In the genomic region with DNA sequence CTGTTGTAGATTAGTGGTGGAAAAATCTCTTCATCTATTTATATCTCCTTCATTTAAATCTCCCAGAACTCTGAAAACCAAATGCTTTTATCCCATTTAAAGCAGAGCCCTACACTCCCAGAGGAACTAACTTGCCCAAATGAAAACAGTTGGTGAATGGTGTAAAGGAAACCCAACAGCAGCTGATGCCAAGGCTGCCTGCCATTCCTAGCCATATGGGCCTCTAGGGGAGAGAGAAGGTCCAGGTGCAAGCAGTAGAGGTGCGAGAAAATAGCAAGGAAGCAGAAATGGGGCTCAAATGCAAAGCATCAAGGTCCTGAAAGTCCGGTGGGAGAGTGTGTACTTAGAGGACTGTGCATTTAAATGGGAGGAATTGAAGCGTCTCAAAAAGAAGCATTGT, we compare ENCODE assay signal across 17 mouse cellular contexts. TPM values are rescaled to one million over a fixed set of nuclear protein-coding genes. Genes with fewer than 3 reads are reported as not detected.
DNase-seq lines count a peak whose midpoint lies in the region; ATAC-seq and TF ChIP-seq lines count a peak whose summit lies in the region.
"Had no signal": no experiment of that assay in that cellular context is flagged by ENCODE, and none has a peak within 500 bp of the region (broad histone marks: within the 10 kb centered on the region; RNA-seq: fewer than 3 reads in every experiment).

No protein-coding gene starts in this region.

- H3K4me1 ChIP-seq in hindbrain, embryonic 15.5 days (replicated peaks): no peaks in the 10 kb centered on the region
- no peaks in the 10 kb centered on the region for H3K4me1 ChIP-seq in hindbrain, embryonic 13.5 days (replicated peaks)
- H3K4me1 ChIP-seq in lung, adult 2 months (ENCODE audit: control insufficient read depth, insufficient read depth, low read length): no peaks in the 10 kb centered on the region
- H3K4me1 ChIP-seq: embryonic facial prominence, embryonic 15.5 days; heart, embryonic 10.5 days; megakaryocyte, embryonic 14.5 days had no signal

- H3K4me2 ChIP-seq in hindbrain, embryonic 15.5 days: no peak overlapping the region
- no peak overlapping the region for H3K4me2 ChIP-seq in hindbrain, embryonic 13.5 days
- H3K4me2 ChIP-seq: embryonic facial prominence, embryonic 15.5 days had no signal

- no peak for TF ChIP-seq CTCF in lung, adult 2 months (IDR thresholded peaks at IDR 0.05; ENCODE audit: insufficient read depth, low read length)

- no peak overlapping the region for H3K9ac ChIP-seq in hindbrain, embryonic 15.5 days
- H3K9ac ChIP-seq in hindbrain, embryonic 13.5 days: no peak overlapping the region
- H3K9ac ChIP-seq: embryonic facial prominence, embryonic 15.5 days had no signal

- 47% methylated on average over 3 of the region's 3 CpGs for WGBS in hindbrain, embryonic 15.5 days
- WGBS in hindbrain, embryonic 13.5 days: 44% methylated on average over 3 of the region's 3 CpGs
- WGBS in lung, adult 2 months: 60% methylated on average over 3 of the region's 3 CpGs

- H3K4me3 ChIP-seq in hindbrain, embryonic 15.5 days: no peak overlapping the region
- H3K4me3 ChIP-seq in hindbrain, embryonic 13.5 days: no peak overlapping the region
- H3K4me3 ChIP-seq in lung, adult 2 months (replicated peaks; ENCODE audit: extremely low read depth, low read depth, low read length): no peak overlapping the region
- H3K4me3 ChIP-seq: embryonic facial prominence, embryonic 15.5 days; heart, embryonic 10.5 days; megakaryocyte, embryonic 14.5 days; myocyte had no signal

- no peaks in the 10 kb centered on the region for H3K9me3 ChIP-seq in hindbrain, embryonic 15.5 days
- H3K9me3 ChIP-seq in hindbrain, embryonic 13.5 days: no peaks in the 10 kb centered on the region
- H3K9me3 ChIP-seq: embryonic facial prominence, embryonic 15.5 days; heart, embryonic 10.5 days had no signal

- no peaks in the 10 kb centered on the region for H3K27me3 ChIP-seq in hindbrain, embryonic 15.5 days
- H3K27me3 ChIP-seq in hindbrain, embryonic 13.5 days: no peaks in the 10 kb centered on the region
- H3K27me3 ChIP-seq: embryonic facial prominence, embryonic 15.5 days; megakaryocyte, embryonic 14.5 days had no signal

- H3K36me3 ChIP-seq in hindbrain, embryonic 15.5 days: no peaks in the 10 kb centered on the region
- H3K36me3 ChIP-seq in hindbrain, embryonic 13.5 days: no peaks in the 10 kb centered on the region
- H3K36me3 ChIP-seq: embryonic facial prominence, embryonic 15.5 days; heart, embryonic 10.5 days had no signal

- peak; percentile 4 for DNase-seq in ES-CJ7 (ENCODE audit: low read depth, low spot score)
- peak; percentile 12 for DNase-seq in brain, embryonic 18.5 days (ENCODE audit: low read depth, low spot score)
- peak; percentile 75 to 76 for DNase-seq in cerebellum, postnatal 36 days
- no peak for DNase-seq in heart, adult 9 months (ENCODE audit: low spot score in 2 of 2)
- DNase-seq in gastrocnemius, postnatal 25 days: no peak
- no peak for DNase-seq in lung, adult 2 months
- DNase-seq: heart, postnatal 4 days; kidney, adult 9 months; liver; spleen, adult 18-20 months had no signal

- H3K27ac ChIP-seq in hindbrain, embryonic 15.5 days (replicated peaks): no peak overlapping the region
- H3K27ac ChIP-seq in hindbrain, embryonic 13.5 days: no peak overlapping the region
- H3K27ac ChIP-seq: embryonic facial prominence, embryonic 15.5 days; heart, embryonic 10.5 days had no signal

- ATAC-seq in hindbrain, embryonic 15.5 days (ENCODE audit: low FRiP score, low read depth): peak; percentile 59; the same call in 1 of the 2 replicates
- no peak for ATAC-seq in hindbrain, embryonic 13.5 days (ENCODE audit: low FRiP score)

- no peak for TF ChIP-seq POLR2A in lung, adult 2 months (IDR thresholded peaks at IDR 0.05; ENCODE audit: borderline replicate concordance, extremely low read depth, low read depth, low read length)

RNA-seq across cellular contexts. Expression of gene Ano3, which starts 44.2 kb away (rescaled TPM):
- polyA plus RNA-seq in hindbrain, embryonic 15.5 days (2015; fragmentation: Nextera tagmentation; extraction: Ambion mirVana): 1.00 and 1.1 TPM in 2 replicates
- polyA plus RNA-seq in hindbrain, embryonic 13.5 days (2015; fragmentation: Nextera tagmentation; extraction: Ambion mirVana): 0.89 and 1.1 TPM in 2 replicates
- under 1 TPM; 0.13 to 0.18 TPM for total RNA-seq in gastrocnemius, postnatal 25 days (2021)
- polyA plus RNA-seq in lung, adult 2 months (2012; rRNA removed): 0.02 and 0.03 TPM in 2 replicates
- polyA plus RNA-seq: lung, embryonic 16.5 days had no signal

Comparison
In these comparisons a context has a peak if more than half of its experiments do, and no peak if none do; other contexts are left out.
1. DNase-seq: peak in ES-CJ7 (single experiment), brain, embryonic 18.5 days (single experiment) and cerebellum, postnatal 36 days (2 of 2); none in heart, adult 9 months (0 of 2), gastrocnemius, postnatal 25 days (single experiment) and lung, adult 2 months (single experiment).